Mouse (Mus musculus): Measurements from ENCODE around the gene Rpl22l1.

GRCm38 (mm10) chr3:28814361-28814760, 9.1 kb downstream of the Rpl22l1 start:
- TF ChIP-seq POLR2AphosphoS2 (IDR thresholded peaks at IDR 0.05; ENCODE audit: insufficient read length, low read depth) (no peak), MAX (IDR thresholded peaks at IDR 0.05; ENCODE audit: low read depth) (no peak), E2F4 (IDR thresholded peaks at IDR 0.05; ENCODE audit: insufficient read depth) (no peak), POLR2A (IDR thresholded peaks at IDR 0.05; ENCODE audit: insufficient read length, low read depth) (no peak), TCF12 (IDR thresholded peaks at IDR 0.05; ENCODE audit: insufficient read depth, poor library complexity, severe bottlenecking) (no peak), SRF (IDR thresholded peaks at IDR 0.05; ENCODE audit: control insufficient read depth, insufficient read length, low read depth) (no peak), TCF3 (IDR thresholded peaks at IDR 0.05; ENCODE audit: insufficient read length, low read depth) (no peak), USF1 (IDR thresholded peaks at IDR 0.05; ENCODE audit: low read depth) (no peak), CEBPB (IDR thresholded peaks at IDR 0.05; ENCODE audit: insufficient read depth, poor library complexity, severe bottlenecking) (no peak), MYOG (IDR thresholded peaks at IDR 0.05; ENCODE audit: control insufficient read depth in 1 of 3, insufficient read depth in 1 of 3, insufficient read length in 2 of 3, low read depth in 2 of 3) (no peak)

Data from myocyte (in vitro differentiated cells).